Mouse (Mus musculus): ENCODE data around the gene Rpl29. TPM values are rescaled to one million over a fixed set of nuclear protein-coding genes. Genes with fewer than 3 reads are reported as not detected.

The Rpl29 gene
- polyA plus RNA-seq, 1 experiment from 2014 or later: 903 TPM

GRCm38 (mm10) chr9:106470991-106471750, 41.9 kb downstream of the Rpl29 start:
- H3K4me2 ChIP-seq (replicated peaks; ENCODE audit: low read depth, low read length): no peak overlapping the region

GRCm38 (mm10) chr9:106471892-106472291, 42.6 kb downstream of the Rpl29 start:
- H3K9me3 ChIP-seq (ENCODE audit: control insufficient read depth, low read length): no peaks in the 10 kb centered on the region
- no peaks in the 10 kb centered on the region for H3K36me3 ChIP-seq (ENCODE audit: control insufficient read depth, insufficient read depth, low read length)
- no peak overlapping the region for H3K4me2 ChIP-seq (replicated peaks; ENCODE audit: low read depth, low read length)
- WGBS: 11% methylated on average over 5 of the region's 5 CpGs
- H3K4me1 ChIP-seq (replicated peaks; ENCODE audit: control insufficient read depth, insufficient read depth, low read length): 0 out of 2 replicates have a peak, but pooled peaks cover 4% of the 10 kb centered on the region
- H3K27me3 ChIP-seq (ENCODE audit: control insufficient read depth, insufficient read depth, low read length): no peaks in the 10 kb centered on the region
- H3K27ac ChIP-seq (ENCODE audit: low read depth, low read length): no peak overlapping the region
- no peak overlapping the region for H3K9ac ChIP-seq (ENCODE audit: low read depth, low read length)
- DNase-seq (ENCODE audit: low spot score): no peak
- 0 out of 2 replicates have a peak, but pooled peaks have one; percentile 13 for ATAC-seq (ENCODE audit: low FRiP score)
- no peak overlapping the region for H3K4me3 ChIP-seq (ENCODE audit: low read depth, low read length)

More at GRCm38 (mm10) chr9:106470991-106471750, 41.9 kb downstream of the Rpl29 start:
- no peak overlapping the region for H3K4me3 ChIP-seq (ENCODE audit: low read depth, low read length)
- no peak overlapping the region for H3K9ac ChIP-seq (ENCODE audit: low read depth, low read length)
- H3K27ac ChIP-seq (ENCODE audit: low read depth, low read length): no peak overlapping the region
- no peaks in the 10 kb centered on the region for H3K9me3 ChIP-seq (ENCODE audit: control insufficient read depth, low read length)
- H3K36me3 ChIP-seq (ENCODE audit: control insufficient read depth, insufficient read depth, low read length): no peaks in the 10 kb centered on the region
- no peak for DNase-seq (ENCODE audit: low spot score)
- no peak for ATAC-seq (ENCODE audit: low FRiP score)
- 0 out of 2 replicates have a peak, but pooled peaks cover 4% of the 10 kb centered on the region for H3K4me1 ChIP-seq (replicated peaks; ENCODE audit: control insufficient read depth, insufficient read depth, low read length)
- 64% methylated on average over 14 of the region's 14 CpGs for whole genome bisulfite sequencing
- no peaks in the 10 kb centered on the region for H3K27me3 ChIP-seq (ENCODE audit: control insufficient read depth, insufficient read depth, low read length)

- 72% methylated on average over 4 of the region's 4 CpGs for WGBS
- Histone ChIP-seq H3K36me3 (ENCODE audit: control insufficient read depth, insufficient read depth, low read length) (no peaks in the 10 kb centered on the region), H3K9me3 (ENCODE audit: control insufficient read depth, low read length) (no peaks in the 10 kb centered on the region), H3K27me3 (ENCODE audit: control insufficient read depth, insufficient read depth, low read length) (no peaks in the 10 kb centered on the region), H3K4me3 (ENCODE audit: low read depth, low read length) (no peak overlapping the region), H3K4me2 (replicated peaks; ENCODE audit: low read depth, low read length) (no peak overlapping the region), H3K27ac (ENCODE audit: low read depth, low read length) (no peak overlapping the region), H3K9ac (ENCODE audit: low read depth, low read length) (no peak overlapping the region), H3K4me1 (replicated peaks; ENCODE audit: control insufficient read depth, insufficient read depth, low read length) (0 out of 2 replicates have a peak, but pooled peaks cover 4% of the 10 kb centered on the region)
- DNase-seq (ENCODE audit: low spot score) (no peak), ATAC-seq (ENCODE audit: low FRiP score) (no peak)
Measured at GRCm38 (mm10) chr9:106472321-106472720, 43.1 kb downstream of the Rpl29 start.

- Histone ChIP-seq H3K27ac (ENCODE audit: low read depth, low read length) (no peak overlapping the region), H3K4me3 (ENCODE audit: low read depth, low read length) (no peak overlapping the region), H3K9me3 (ENCODE audit: control insufficient read depth, low read length) (no peaks in the 10 kb centered on the region), H3K4me2 (replicated peaks; ENCODE audit: low read depth, low read length) (no peak overlapping the region), H3K27me3 (ENCODE audit: control insufficient read depth, insufficient read depth, low read length) (no peaks in the 10 kb centered on the region), H3K9ac (ENCODE audit: low read depth, low read length) (no peak overlapping the region), H3K36me3 (ENCODE audit: control insufficient read depth, insufficient read depth, low read length) (no peaks in the 10 kb centered on the region), H3K4me1 (replicated peaks; ENCODE audit: control insufficient read depth, insufficient read depth, low read length) (peaks cover 9% of the 10 kb centered on the region; the same call in 1 of the 2 replicates)
- WGBS: 86% methylated on average over 16 of the region's 16 CpGs
- no peak for ATAC-seq (ENCODE audit: low FRiP score)
- no peak for DNase-seq (ENCODE audit: low spot score)
Measured at GRCm38 (mm10) chr9:106473081-106473752, 44.0 kb downstream of the Rpl29 start.

GRCm38 (mm10) chr9:106473753-106474105, 44.5 kb downstream of the Rpl29 start:
- no peak overlapping the region for H3K9ac ChIP-seq (ENCODE audit: low read depth, low read length)
- H3K4me2 ChIP-seq (replicated peaks; ENCODE audit: low read depth, low read length): no peak overlapping the region
- H3K36me3 ChIP-seq (ENCODE audit: control insufficient read depth, insufficient read depth, low read length): no peaks in the 10 kb centered on the region
- H3K9me3 ChIP-seq (ENCODE audit: control insufficient read depth, low read length): no peaks in the 10 kb centered on the region
- DNase-seq (ENCODE audit: low spot score): no peak
- H3K27ac ChIP-seq (ENCODE audit: low read depth, low read length): no peak overlapping the region
- 77% methylated on average over 5 of the region's 5 CpGs for WGBS
- no peak overlapping the region for H3K4me3 ChIP-seq (ENCODE audit: low read depth, low read length)
- ATAC-seq (ENCODE audit: low FRiP score): no peak
- H3K27me3 ChIP-seq (ENCODE audit: control insufficient read depth, insufficient read depth, low read length): no peaks in the 10 kb centered on the region
- peaks cover 9% of the 10 kb centered on the region; the same call in 1 of the 2 replicates for H3K4me1 ChIP-seq (replicated peaks; ENCODE audit: control insufficient read depth, insufficient read depth, low read length)

GRCm38 (mm10) chr9:106474456-106474855, 45.2 kb downstream of the Rpl29 start:
- no peaks in the 10 kb centered on the region for H3K9me3 ChIP-seq (ENCODE audit: control insufficient read depth, low read length)
- WGBS: 6% methylated on average over 6 of the region's 6 CpGs
- peaks cover 9% of the 10 kb centered on the region; the same call in 1 of the 2 replicates for H3K4me1 ChIP-seq (replicated peaks; ENCODE audit: control insufficient read depth, insufficient read depth, low read length)
- H3K4me3 ChIP-seq (ENCODE audit: low read depth, low read length): no peak overlapping the region
- peak overlapping the region; percentile 40; the same call in 1 of the 2 replicates for H3K9ac ChIP-seq (ENCODE audit: low read depth, low read length)
- ATAC-seq (ENCODE audit: low FRiP score) (peak; percentile 12; the same call in 1 of the 2 replicates), DNase-seq (ENCODE audit: low spot score) (peak; percentile 81)
- H3K27me3 ChIP-seq (ENCODE audit: control insufficient read depth, insufficient read depth, low read length): no peaks in the 10 kb centered on the region
- H3K36me3 ChIP-seq (ENCODE audit: control insufficient read depth, insufficient read depth, low read length): no peaks in the 10 kb centered on the region
- no peak overlapping the region for H3K27ac ChIP-seq (ENCODE audit: low read depth, low read length)
- H3K4me2 ChIP-seq (replicated peaks; ENCODE audit: low read depth, low read length): no peak overlapping the region

GRCm38 (mm10) chr9:106475046-106475445, 45.8 kb downstream of the Rpl29 start:
- no peak overlapping the region for H3K27ac ChIP-seq (ENCODE audit: low read depth, low read length)
- no peak for DNase-seq (ENCODE audit: low spot score)
- no peak overlapping the region for H3K9ac ChIP-seq (ENCODE audit: low read depth, low read length)
- H3K27me3 ChIP-seq (ENCODE audit: control insufficient read depth, insufficient read depth, low read length): no peaks in the 10 kb centered on the region
- no peak overlapping the region for H3K4me2 ChIP-seq (replicated peaks; ENCODE audit: low read depth, low read length)
- no peaks in the 10 kb centered on the region for H3K36me3 ChIP-seq (ENCODE audit: control insufficient read depth, insufficient read depth, low read length)
- ATAC-seq (ENCODE audit: low FRiP score): no peak
- 60% methylated on average over 7 of the region's 7 CpGs for WGBS
- peaks cover 9% of the 10 kb centered on the region; the same call in 1 of the 2 replicates for H3K4me1 ChIP-seq (replicated peaks; ENCODE audit: control insufficient read depth, insufficient read depth, low read length)
- H3K4me3 ChIP-seq (ENCODE audit: low read depth, low read length): no peak overlapping the region
- no peaks in the 10 kb centered on the region for H3K9me3 ChIP-seq (ENCODE audit: control insufficient read depth, low read length)

- Histone ChIP-seq H3K4me2 (replicated peaks; ENCODE audit: low read depth, low read length) (0 out of 2 replicates have a peak within 1 kb of the TSS, but pooled peaks have one; percentile 19), H3K9ac (ENCODE audit: low read depth, low read length) (no peak within 1 kb of the TSS), H3K36me3 (ENCODE audit: control insufficient read depth, insufficient read depth, low read length) (no peaks in the 10 kb centered on the region), H3K27ac (ENCODE audit: low read depth, low read length) (no peak within 1 kb of the TSS), H3K9me3 (ENCODE audit: control insufficient read depth, low read length) (no peaks in the 10 kb centered on the region), H3K4me1 (replicated peaks; ENCODE audit: control insufficient read depth, insufficient read depth, low read length) (peaks cover 9% of the 10 kb centered on the region; the same call in 1 of the 2 replicates), H3K27me3 (ENCODE audit: control insufficient read depth, insufficient read depth, low read length) (no peaks in the 10 kb centered on the region), H3K4me3 (ENCODE audit: low read depth, low read length) (no peak within 1 kb of the TSS)
- ATAC-seq (ENCODE audit: low FRiP score) (no peak), DNase-seq (ENCODE audit: low spot score) (no peak)
- 90% methylated on average over 10 of the region's 10 CpGs for WGBS
Measured at GRCm38 (mm10) chr9:106475663-106476001, 46.4 kb downstream of the Rpl29 start, which contains the start of gene Rrp9. Rrp9 (plus strand) TSS chr9:106475963.
